Mouse (Mus musculus) E14TG2a.4 (cell line): ENCODE measurements around the gene Aanat.

Experiments
- H3K27me3 ChIP-seq: 2 replicates; pipeline ENCODE4 v1.6.1; 2014; ENCODE audit warnings: low read length, control low read depth; ENCODE audit not compliant: insufficient read depth
- H3K36me3 ChIP-seq: 2 replicates; pipeline ENCODE4 v1.6.1; 2014; ENCODE audit warnings: low read length, control low read depth; ENCODE audit not compliant: insufficient read depth
- H3K4me1 ChIP-seq: replicated peaks from 2 replicates; pipeline ENCODE4 v1.6.1; 2014; ENCODE audit warnings: low read depth, low read length, control low read depth
- H3K4me3 ChIP-seq: replicated peaks from 2 replicates; pipeline ENCODE4 v1.5.1; 2014; ENCODE audit warnings: mild to moderate bottlenecking, low read length
- H3K9me3 ChIP-seq: 2 replicates; pipeline ENCODE4 v1.6.1; 2014; ENCODE audit warnings: low read length, control low read depth
- CTCF ChIP-seq: conservative IDR thresholded peaks from 2 replicates; pipeline ENCODE4 v1.5.1; 2014; ENCODE audit warnings: low read length
- NANOG ChIP-seq: IDR thresholded peaks from 2 replicates; pipeline ENCODE4 v1.6.1; 2014; ENCODE audit warnings: borderline replicate concordance, low read length, mixed read lengths
- POU5F1 ChIP-seq: IDR thresholded peaks from 2 replicates; pipeline ENCODE4 v1.6.1; 2014; ENCODE audit warnings: low read length, borderline replicate concordance

The Aanat gene

GRCm38 (mm10) chr11:116642681-116643578 is 56.7 kb downstream of the Aanat start:
- Histone ChIP-seq H3K9me3 (no peaks in the 10 kb centered on the region), H3K4me3 (peak overlapping the region; percentile 46), H3K27me3 (peaks cover 38% of the 10 kb centered on the region; the same call in 1 of the 2 replicates), H3K4me1 (peaks cover 48% of the 10 kb centered on the region), H3K36me3 (no peaks in the 10 kb centered on the region)
- TF ChIP-seq NANOG (no peak), POU5F1 (no peak), CTCF (peak; percentile 90)

- TF ChIP-seq CTCF: no peak
- no peak for TF ChIP-seq POU5F1
- TF ChIP-seq NANOG: no peak
- Histone ChIP-seq H3K4me3 (peak overlapping the region; percentile 46), H3K36me3 (no peaks in the 10 kb centered on the region), H3K9me3 (no peaks in the 10 kb centered on the region), H3K4me1 (peaks cover 56% of the 10 kb centered on the region), H3K27me3 (peaks cover 44% of the 10 kb centered on the region; the same call in 1 of the 2 replicates)
Measured at GRCm38 (mm10) chr11:116643579-116644224, 57.5 kb downstream of the Aanat start.

DNA sequence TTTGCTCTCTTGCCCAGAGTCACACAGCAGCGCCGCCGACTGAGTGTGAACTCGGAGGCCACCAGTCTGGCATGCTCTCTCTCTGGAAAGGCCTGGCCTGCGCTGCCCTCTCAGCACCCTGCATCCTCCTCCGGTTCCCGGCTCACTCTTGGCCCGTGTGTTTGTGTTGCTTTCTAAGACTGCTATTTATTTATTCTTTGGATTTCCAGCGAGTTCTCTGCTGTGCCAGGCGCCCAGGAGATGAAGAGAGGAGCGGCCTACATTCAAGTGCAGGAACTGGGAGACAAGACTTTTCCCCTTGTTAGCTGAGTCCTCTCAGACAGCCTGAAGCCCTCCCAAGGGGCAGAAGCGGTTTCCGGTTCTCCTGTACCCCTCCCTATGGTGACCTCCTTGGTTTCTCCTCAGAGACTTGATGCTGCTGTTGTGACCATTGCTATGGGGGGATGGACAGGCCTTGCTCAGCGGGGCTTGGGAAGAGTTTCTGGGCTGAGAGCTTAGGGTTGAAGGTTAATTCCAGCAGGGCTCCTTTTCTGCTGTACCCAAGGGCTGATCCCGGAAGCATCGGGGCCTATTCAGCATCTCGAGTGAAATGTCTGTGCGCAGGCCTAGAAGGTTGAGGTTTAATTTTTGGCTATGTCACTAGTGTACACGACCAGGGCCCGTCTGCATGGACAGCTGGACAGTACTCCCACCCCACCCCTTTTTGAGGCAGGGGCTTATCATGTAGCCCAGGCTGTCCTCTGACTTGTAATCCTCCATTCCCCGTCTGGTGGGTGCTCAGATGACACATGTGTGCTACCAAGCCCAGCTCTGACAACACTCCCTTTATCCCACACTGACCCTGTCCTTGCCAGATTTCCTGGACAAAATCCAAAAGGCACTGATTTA is 58.2 kb downstream of the Aanat start:
- H3K9me3 ChIP-seq: no peaks in the 10 kb centered on the region
- H3K4me3 ChIP-seq: peak overlapping the region; percentile 46
- H3K27me3 ChIP-seq: peaks cover 50% of the 10 kb centered on the region
- TF ChIP-seq POU5F1: no peak
- TF ChIP-seq CTCF: no peak
- TF ChIP-seq NANOG: no peak
- H3K36me3 ChIP-seq: no peaks in the 10 kb centered on the region
- peaks cover 63% of the 10 kb centered on the region for H3K4me1 ChIP-seq

DNA sequence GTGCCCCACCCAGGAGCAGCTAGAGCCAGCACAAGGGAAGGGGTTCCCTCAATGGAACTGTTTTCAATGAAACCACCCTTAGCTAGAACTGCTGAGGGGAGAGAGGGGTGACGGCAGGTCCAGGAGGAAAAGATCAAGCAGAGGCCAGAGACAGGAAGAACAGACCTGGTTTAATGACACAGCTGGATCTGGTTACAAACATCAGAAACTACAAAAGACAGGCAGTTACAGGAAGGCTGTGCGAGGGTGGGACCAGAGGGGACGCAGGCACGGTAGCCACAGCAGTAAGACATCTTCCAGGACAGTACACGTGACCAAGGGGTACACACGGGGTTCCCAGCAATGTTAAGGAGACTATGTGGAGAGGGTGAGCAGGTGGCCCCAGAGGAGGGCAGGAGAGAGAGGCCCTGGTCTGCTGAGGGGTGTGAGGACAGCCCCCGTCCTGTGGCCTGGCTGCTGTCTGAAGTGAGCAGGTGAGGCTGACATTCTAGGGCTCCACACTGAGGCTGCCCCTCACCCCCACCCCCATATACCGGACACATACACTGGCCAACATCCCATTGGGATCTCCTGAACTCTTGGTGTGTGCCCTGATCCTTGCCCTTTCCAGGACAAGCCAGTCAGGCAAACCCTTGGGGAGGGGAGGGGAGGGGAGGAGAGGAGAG is 59.3 kb downstream of the Aanat start:
- H3K4me1 ChIP-seq: peaks cover 68% of the 10 kb centered on the region
- no peaks in the 10 kb centered on the region for H3K36me3 ChIP-seq
- H3K9me3 ChIP-seq: no peaks in the 10 kb centered on the region
- H3K27me3 ChIP-seq: peaks cover 60% of the 10 kb centered on the region
- no peak overlapping the region for H3K4me3 ChIP-seq
- TF ChIP-seq CTCF (no peak), POU5F1 (no peak), NANOG (no peak)

- TF ChIP-seq CTCF: no peak
- TF ChIP-seq POU5F1: no peak
- TF ChIP-seq NANOG: no peak
- peaks cover 69% of the 10 kb centered on the region for H3K4me1 ChIP-seq
- H3K9me3 ChIP-seq: no peaks in the 10 kb centered on the region
- no peaks in the 10 kb centered on the region for H3K36me3 ChIP-seq
- H3K4me3 ChIP-seq: no peak overlapping the region
- peaks cover 65% of the 10 kb centered on the region for H3K27me3 ChIP-seq
Measured at GRCm38 (mm10) chr11:116646136-116646535, 59.9 kb downstream of the Aanat start.

- peaks cover 69% of the 10 kb centered on the region for H3K27me3 ChIP-seq
- H3K4me1 ChIP-seq: peaks cover 75% of the 10 kb centered on the region
- H3K36me3 ChIP-seq: no peaks in the 10 kb centered on the region
- H3K9me3 ChIP-seq: no peaks in the 10 kb centered on the region
- no peak overlapping the region; the same call in 1 of the 2 replicates for H3K4me3 ChIP-seq
- TF ChIP-seq POU5F1 (no peak), CTCF (no peak)
Measured at GRCm38 (mm10) chr11:116646771-116647170, 60.5 kb downstream of the Aanat start.
